Mouse (Mus musculus) C2C12 (cell line): ENCODE data around the gene Cpne2. TPM values are rescaled to one million over a fixed set of nuclear protein-coding genes. Genes with fewer than 3 reads are reported as not detected.

Source experiments
- H3K27me3 ChIP-seq: one replicate; pipeline ENCODE4 v1.6.1; 2011; ENCODE audit not compliant: control insufficient read depth, insufficient read depth, insufficient read length
- H3K36me3 ChIP-seq: one replicate; pipeline ENCODE4 v1.6.1; 2011; ENCODE audit not compliant: control insufficient read depth, insufficient read depth
- H3K4me3 ChIP-seq: one replicate; pipeline ENCODE4 v1.5.1; 2011; ENCODE audit warnings: mild to moderate bottlenecking, control low read depth; ENCODE audit not compliant: poor library complexity, insufficient read depth, severe bottlenecking
- H3K79me2 ChIP-seq: one replicate; pipeline ENCODE4 v1.6.1; 2011; ENCODE audit not compliant: control insufficient read depth, insufficient read depth
- H3K79me3 ChIP-seq: one replicate; pipeline ENCODE4 v1.6.1; 2011; ENCODE audit warnings: low read depth, control low read depth
- H3ac ChIP-seq: one replicate; pipeline ENCODE3; 2011; ENCODE audit warnings: low read depth; ENCODE audit not compliant: control insufficient read depth, insufficient read length
- CEBPB ChIP-seq: IDR thresholded peaks from one replicate; pipeline ENCODE4 v1.6.1; 2011; ENCODE audit warnings: low read depth, mild to moderate bottlenecking, control low read depth, moderate library complexity
- CTCF ChIP-seq: IDR thresholded peaks from one replicate; pipeline ENCODE4 v1.5.1; 2011; ENCODE audit not compliant: control insufficient read depth, insufficient read depth, insufficient read length
- FOSL1 ChIP-seq: IDR thresholded peaks from one replicate; pipeline ENCODE4 v1.8.0; 2011; ENCODE audit warnings: mild to moderate bottlenecking, low read length; ENCODE audit not compliant: poor library complexity, insufficient read depth, severe bottlenecking
- MAX ChIP-seq: IDR thresholded peaks from one replicate; pipeline ENCODE4 v1.6.1; 2011; ENCODE audit warnings: mild to moderate bottlenecking, control low read depth
- MYOD1 ChIP-seq: IDR thresholded peaks from one replicate; pipeline ENCODE4 v1.6.1; 2011; ENCODE audit warnings: low read depth; ENCODE audit not compliant: control insufficient read depth, insufficient read length
- MYOG ChIP-seq: IDR thresholded peaks from one replicate; pipeline ENCODE4 v1.6.1; 2011; ENCODE audit not compliant: control insufficient read depth, insufficient read length; ENCODE audit errors: extremely low read depth
- USF1 ChIP-seq: IDR thresholded peaks from one replicate; pipeline ENCODE4 v1.6.1; 2011; ENCODE audit warnings: low read depth, mild to moderate bottlenecking, control low read depth, moderate library complexity
- microRNA-seq: library from miRNA; unstranded; fragments of <30 nt; microRNA quantifications from one replicate; pipeline ENCODE4, GENCODE M21; 2019; ENCODE audit warnings: borderline microRNAs expressed
- polyA plus RNA-seq: library from polyadenylated mRNA; unstranded; fragments of >200 nt; fragmentation: generic; extraction: Trizol; gene quantifications from one replicate; pipeline ENCODE4 v1.2.1, GENCODE M21; 2012; ENCODE audit warnings: missing spikeins

Gene Cpne2
- polyA plus RNA-seq, 1 experiment = 59.9 TPM

DNA sequence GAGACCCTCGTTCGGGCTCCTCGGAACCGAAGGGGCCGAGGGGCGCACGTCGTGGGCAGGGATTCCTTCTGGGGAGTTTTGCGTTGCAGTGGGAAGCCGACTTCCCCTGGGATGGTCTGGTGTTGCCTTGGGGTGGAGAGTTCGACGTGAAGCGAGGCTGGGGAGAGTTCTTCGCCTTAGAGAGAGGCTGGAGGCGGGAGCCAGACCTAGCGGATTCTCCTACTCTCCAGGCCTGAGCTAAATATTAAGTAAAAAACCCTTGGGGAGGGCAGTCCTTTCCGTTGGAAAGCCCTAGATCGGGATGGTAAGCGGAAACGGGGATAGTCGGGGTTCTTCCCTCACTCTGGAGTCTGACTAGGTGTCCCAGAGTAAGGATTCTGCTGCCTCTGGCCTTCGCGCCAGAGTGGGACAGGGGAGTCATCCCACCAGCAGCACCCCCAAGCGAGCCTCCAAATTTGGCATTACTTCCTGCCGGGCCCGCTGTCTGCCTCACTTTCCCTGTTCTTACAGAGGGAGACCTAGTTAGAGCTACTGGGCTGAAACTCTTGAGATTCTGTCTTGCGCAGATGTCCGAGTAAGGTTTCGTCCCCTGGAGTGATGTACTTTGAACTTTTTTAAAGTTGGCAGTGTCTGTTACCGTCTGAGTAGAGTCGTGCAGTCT is 69.8 kb downstream of the Cpne2 start:
- Histone ChIP-seq H3K79me2 (peaks cover 82% of the 10 kb centered on the region), H3K4me3 (peak overlapping the region; percentile 82), H3K36me3 (peaks cover 3% of the 10 kb centered on the region), H3ac (peak overlapping the region; percentile 89), H3K27me3 (no peaks in the 10 kb centered on the region), H3K79me3 (peaks cover 44% of the 10 kb centered on the region)
- TF ChIP-seq MAX (no peak), MYOG (no peak), USF1 (no peak), CEBPB (no peak), CTCF (no peak), FOSL1 (no peak), MYOD1 (no peak)

- Histone ChIP-seq H3K27me3 (no peaks in the 10 kb centered on the region), H3K36me3 (peaks cover 3% of the 10 kb centered on the region), H3K79me2 (peaks cover 68% of the 10 kb centered on the region), H3K4me3 (no peak overlapping the region), H3ac (no peak overlapping the region), H3K79me3 (peaks cover 36% of the 10 kb centered on the region)
- TF ChIP-seq CTCF (no peak), MYOG (no peak), FOSL1 (no peak), MYOD1 (no peak), MAX (no peak)
Measured at GRCm38 (mm10) chr8:94604030-94604429, 71.2 kb downstream of the Cpne2 start.

DNA sequence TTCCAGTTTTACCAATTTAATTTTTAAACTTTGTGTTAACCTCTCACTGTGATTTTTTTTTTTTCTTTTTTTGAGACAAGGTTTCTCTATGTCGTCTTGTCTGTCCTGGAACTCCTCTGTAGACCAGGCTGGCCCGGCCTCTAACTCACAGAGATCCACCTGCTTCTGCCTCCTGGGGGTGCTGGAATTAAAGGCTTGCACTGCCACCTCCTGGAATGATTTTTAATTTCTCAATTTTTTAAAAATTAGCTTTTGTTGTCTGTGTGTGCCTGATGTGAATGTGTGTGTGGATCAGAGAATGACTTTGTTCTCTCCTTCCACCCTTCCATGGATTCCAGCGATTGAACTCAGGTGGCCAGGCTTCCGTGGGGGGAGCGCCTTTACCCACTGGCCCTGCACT is 74.3 kb downstream of the Cpne2 start:
- H3K79me3 ChIP-seq = peaks cover 21% of the 10 kb centered on the region
- H3K79me2 ChIP-seq = peaks cover 50% of the 10 kb centered on the region
- H3K36me3 ChIP-seq = peaks cover 3% of the 10 kb centered on the region
- no peak overlapping the region for H3ac ChIP-seq
- H3K27me3 ChIP-seq = no peaks in the 10 kb centered on the region
- TF ChIP-seq FOSL1 (no peak), CEBPB (no peak), USF1 (no peak), CTCF (no peak), MYOG (no peak), MAX (no peak), MYOD1 (no peak)
- no peak overlapping the region for H3K4me3 ChIP-seq

Small RNAs within 50 kb of the gene (microRNA-seq; reads per million reads assigned to microRNA genes)
- not detected for gene Mir7072

Other genes starting within 250 kb of the Cpne2 start
- not detected for gene Slc12a3, start 203.8 kb upstream of the Cpne2 start, polyA plus RNA-seq
- 48.8 TPM for gene Herpud1, start 146.6 kb upstream of the Cpne2 start, polyA plus RNA-seq
- gene Nlrc5, start 98.6 kb upstream of the Cpne2 start, polyA plus RNA-seq = 0.16 TPM
- 6.5 TPM for gene Rspry1, start 68.9 kb downstream of the Cpne2 start, polyA plus RNA-seq
- 23.6 TPM for gene Fam192a, start 69.0 kb downstream of the Cpne2 start, polyA plus RNA-seq
- gene Arl2bp, start 133.6 kb downstream of the Cpne2 start, polyA plus RNA-seq = 65.5 TPM
- gene Pllp, start 163.3 kb downstream of the Cpne2 start, polyA plus RNA-seq = 0.07 TPM
- gene Ccl22, start 212.6 kb downstream of the Cpne2 start, polyA plus RNA-seq = not detected
- 12.5 TPM for gene Cx3cl1, start 239.0 kb downstream of the Cpne2 start, polyA plus RNA-seq